Mouse (Mus musculus): Measurements from ENCODE around the gene Skil. TPM values are rescaled to one million over a fixed set of nuclear protein-coding genes. Genes with fewer than 3 reads are reported as not detected.

The Skil gene
- polyA plus RNA-seq, 1 experiment from 2014 or later, result 10.3 TPM

GRCm38 (mm10) chr3:31166365-31166871 is 71.6 kb downstream of the Skil start:
- Histone ChIP-seq H3K4me3 (ENCODE audit: low read length) (no peak overlapping the region), H3K4me1 (ENCODE audit: control insufficient read depth, insufficient read depth, low read length) (no peaks in the 10 kb centered on the region), H3K9ac (ENCODE audit: low read length) (no peak overlapping the region), H3K9me3 (replicated peaks; ENCODE audit: control insufficient read depth, low read length) (no peaks in the 10 kb centered on the region), H3K27me3 (ENCODE audit: control insufficient read depth, insufficient read depth, low read length) (no peaks in the 10 kb centered on the region), H3K36me3 (ENCODE audit: control insufficient read depth, insufficient read depth) (no peaks in the 10 kb centered on the region), H3K27ac (ENCODE audit: low read length) (no peak overlapping the region), H3K4me2 (ENCODE audit: low read depth, low read length) (no peak overlapping the region)
- ATAC-seq (replicated peaks; ENCODE audit: extremely low read depth, insufficient read depth, low FRiP score), result peak; percentile 41
- 56% methylated on average over 12 of the region's 12 CpGs for WGBS

Other genes starting within 250 kb of the Skil start
- 1.7 and 2.5 TPM in 2 replicates for gene Gpr160, start 239.1 kb upstream of the Skil start, polyA plus RNA-seq (2015; fragmentation: Nextera tagmentation; extraction: Ambion mirVana)
- gene Phc3, start 125.6 kb upstream of the Skil start, polyA plus RNA-seq (2015; fragmentation: Nextera tagmentation; extraction: Ambion mirVana), result 5.6 and 5.8 TPM in 2 replicates
- 16.9 and 17.1 TPM in 2 replicates for gene Prkci, start 99.3 kb upstream of the Skil start, polyA plus RNA-seq (2015; fragmentation: Nextera tagmentation; extraction: Ambion mirVana)
- gene Cldn11, start 54.9 kb downstream of the Skil start, polyA plus RNA-seq (2015; fragmentation: Nextera tagmentation; extraction: Ambion mirVana), result 5.9 and 7.2 TPM in 2 replicates
- 0.13 and 0.29 TPM in 2 replicates for gene Slc7a14, start 215.3 kb downstream of the Skil start, polyA plus RNA-seq (2015; fragmentation: Nextera tagmentation; extraction: Ambion mirVana)

All from heart, embryonic 16.5 days (tissue).